Comparison of ENCODE assay signal across 11 mouse cellular contexts in the genomic region with DNA sequence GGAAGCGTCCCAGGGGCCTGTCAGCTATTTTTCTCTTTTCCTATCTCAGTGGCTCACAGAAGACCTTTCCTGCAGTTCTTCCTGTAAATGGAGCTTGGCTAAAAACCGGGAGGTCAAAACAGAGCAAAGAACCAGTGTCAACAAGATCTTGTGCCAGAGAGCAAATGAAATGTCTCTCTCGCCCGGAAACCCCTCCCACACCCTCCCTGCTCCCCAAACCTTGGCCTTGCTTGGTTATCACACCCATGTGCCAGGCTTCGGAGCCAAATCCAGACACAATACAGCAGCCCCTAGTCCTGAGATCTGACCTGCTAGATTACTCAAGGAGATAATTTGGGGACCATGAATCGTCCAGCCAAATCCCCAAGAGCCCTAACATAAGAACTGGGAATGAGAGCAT. TPM values are rescaled to one million over a fixed set of nuclear protein-coding genes. Genes with fewer than 3 reads are reported as not detected.
DNase-seq lines count a peak whose midpoint lies in the region; ATAC-seq lines count a peak whose summit lies in the region.
"Had no signal": no experiment of that assay in that cellular context is flagged by ENCODE, and none has a peak within 500 bp of the region (broad histone marks: within the 10 kb centered on the region; RNA-seq: fewer than 3 reads in every experiment).

No protein-coding gene starts in this region.

- peak; percentile 69 for DNase-seq in adrenal gland, adult 2 months
- no peak for DNase-seq in adrenal gland, postnatal 25 days
- DNase-seq in ovary, postnatal 36 days (ENCODE audit: low spot score): peak; percentile 63
- DNase-seq in ovary, postnatal 10 days (ENCODE audit: low spot score): no peak
- peak; percentile 46 to 60 for DNase-seq in lung, postnatal 4 days
- DNase-seq in c-Kit-positive CD71-positive TER-119-positive erythroid progenitor cells, embryonic 14.5 days (ENCODE audit: low spot score): no peak

- no peak for ATAC-seq in liver, embryonic 12.5 days
- no peak for ATAC-seq in hindbrain, embryonic 16.5 days
- ATAC-seq: midbrain, embryonic 16.5 days had no signal

- H3K9me3 ChIP-seq in liver, embryonic 12.5 days (replicated peaks): no peaks in the 10 kb centered on the region
- H3K9me3 ChIP-seq in hindbrain, embryonic 16.5 days (ENCODE audit: control insufficient read depth, low read length): no peaks in the 10 kb centered on the region
- H3K9me3 ChIP-seq: limb, embryonic 13.5 days had no signal

- no peak overlapping the region for H3K9ac ChIP-seq in liver, embryonic 12.5 days
- no peak overlapping the region for H3K9ac ChIP-seq in hindbrain, embryonic 16.5 days (ENCODE audit: low read depth, low read length)
- H3K9ac ChIP-seq: limb, embryonic 13.5 days had no signal

- H3K4me3 ChIP-seq in liver, embryonic 12.5 days: no peak overlapping the region
- no peak overlapping the region for H3K4me3 ChIP-seq in hindbrain, embryonic 16.5 days (ENCODE audit: low read length)
- H3K4me3 ChIP-seq: layer of hippocampus, adult 2 months; limb, embryonic 13.5 days had no signal

- 70% methylated on average over 6 of the region's 6 CpGs for WGBS in liver, embryonic 12.5 days (ENCODE audit: insufficient replicate concordance)
- 79% methylated on average over 6 of the region's 6 CpGs for WGBS in hindbrain, embryonic 16.5 days

- no peaks in the 10 kb centered on the region for H3K27me3 ChIP-seq in liver, embryonic 12.5 days (replicated peaks)
- H3K27me3 ChIP-seq in hindbrain, embryonic 16.5 days (replicated peaks; ENCODE audit: control insufficient read depth, insufficient read depth, low read length): no peaks in the 10 kb centered on the region
- H3K27me3 ChIP-seq: limb, embryonic 13.5 days had no signal

- H3K4me2 ChIP-seq in liver, embryonic 12.5 days: no peak overlapping the region
- no peak overlapping the region for H3K4me2 ChIP-seq in hindbrain, embryonic 16.5 days (ENCODE audit: low read length)
- H3K4me2 ChIP-seq: limb, embryonic 13.5 days had no signal

- peak overlapping the region; percentile 36 for H3K27ac ChIP-seq in liver, embryonic 12.5 days
- H3K27ac ChIP-seq in hindbrain, embryonic 16.5 days (ENCODE audit: low read depth, low read length): no peak overlapping the region
- H3K27ac ChIP-seq: layer of hippocampus, adult 2 months; limb, embryonic 13.5 days had no signal

- peaks cover 69% of the 10 kb centered on the region for H3K36me3 ChIP-seq in liver, embryonic 12.5 days
- peaks cover 13% of the 10 kb centered on the region; the same call in 1 of the 2 replicates for H3K36me3 ChIP-seq in hindbrain, embryonic 16.5 days (ENCODE audit: control insufficient read depth, insufficient read depth, low read length)

- peaks cover 76% of the 10 kb centered on the region for H3K4me1 ChIP-seq in liver, embryonic 12.5 days
- no peaks in the 10 kb centered on the region for H3K4me1 ChIP-seq in hindbrain, embryonic 16.5 days (ENCODE audit: control insufficient read depth, insufficient read depth, low read depth, low read length)

RNA-seq across cellular contexts. Expression of gene St3gal4, which starts 8.1 kb away (rescaled TPM):
- total RNA-seq in adrenal gland, adult 2 months (2021): 10 to 100 TPM; 18.6 to 45.7 TPM
- polyA plus RNA-seq in adrenal gland, adult 2 months (2012; rRNA removed): 22.2 and 31.6 TPM in 2 replicates
- total RNA-seq in adrenal gland, postnatal 25 days (2021): 31.0 and 39.8 TPM in 2 replicates
- polyA plus RNA-seq in liver, embryonic 12.5 days (2016; fragmentation: Nextera tagmentation; extraction: Ambion mirVana): 27.9 and 30.1 TPM in 2 replicates
- 15.1 and 16.1 TPM in 2 replicates for polyA plus RNA-seq in hindbrain, embryonic 16.5 days (2015; fragmentation: Nextera tagmentation; extraction: Ambion mirVana)

RNA-seq across cellular contexts. Expression of gene Dcps, which starts 48.7 kb away (rescaled TPM):
- 10 to 100 TPM; 18.3 to 26.8 TPM for total RNA-seq in adrenal gland, adult 2 months (2021)
- polyA plus RNA-seq in adrenal gland, adult 2 months (2012; rRNA removed): 21.1 and 22.2 TPM in 2 replicates
- 20.0 and 27.3 TPM in 2 replicates for total RNA-seq in adrenal gland, postnatal 25 days (2021)
- polyA plus RNA-seq in liver, embryonic 12.5 days (2016; fragmentation: Nextera tagmentation; extraction: Ambion mirVana): 65.9 and 66.0 TPM in 2 replicates
- 73.5 and 74.4 TPM in 2 replicates for polyA plus RNA-seq in hindbrain, embryonic 16.5 days (2015; fragmentation: Nextera tagmentation; extraction: Ambion mirVana)

Comparison
In these comparisons a context has a peak if more than half of its experiments do, and no peak if none do; other contexts are left out.
1. DNase-seq: peak in adrenal gland, adult 2 months (single experiment), ovary, postnatal 36 days (single experiment) and lung, postnatal 4 days (2 of 2); none in adrenal gland, postnatal 25 days (single experiment), ovary, postnatal 10 days (single experiment) and c-Kit-positive CD71-positive TER-119-positive erythroid progenitor cells, embryonic 14.5 days (single experiment).